Mouse (Mus musculus) bone marrow, adult 2 months (tissue): ENCODE results near the gene Scyl3. TPM values are rescaled to one million over a fixed set of nuclear protein-coding genes. Genes with fewer than 3 reads are reported as not detected.

ENCODE experiments used
- H3K27ac ChIP-seq: fragments of 200-500 bp; 2 replicates; pipeline ENCODE4 v1.5.1; 2012; ENCODE audit warnings: low read depth, mild to moderate bottlenecking, control low read depth, inconsistent platforms, low read length; ENCODE audit not compliant: control insufficient read depth, poor library complexity, insufficient read depth
- H3K4me1 ChIP-seq: fragments of 200-500 bp; 2 replicates; pipeline ENCODE4 v1.6.1; 2011; ENCODE audit warnings: low read length; ENCODE audit not compliant: control insufficient read depth, insufficient read depth
- H3K4me3 ChIP-seq: fragments of 200-500 bp; replicated peaks from 2 replicates; pipeline ENCODE3; 2011; ENCODE audit warnings: mild to moderate bottlenecking, low read depth, low read length, control low read depth; ENCODE audit not compliant: control insufficient read depth
- CTCF ChIP-seq: fragments of 200-500 bp; IDR thresholded peaks from 2 replicates; pipeline ENCODE4 v1.5.1; 2011; ENCODE audit warnings: low read length, control low read depth; ENCODE audit not compliant: control insufficient read depth, insufficient read depth
- POLR2A ChIP-seq: fragments of 200-500 bp; IDR thresholded peaks from 2 replicates; pipeline ENCODE4 v1.6.1; 2011; ENCODE audit warnings: low read depth, mild to moderate bottlenecking, control low read depth, low read length, borderline replicate concordance; ENCODE audit not compliant: control insufficient read depth
- WGBS: fragments of 180-500 bp; shearing (Covaris S2); methylation state at CpG from one replicate; pipeline ENCODE4 v1.1.7; 2018; 5-methylcytosine and 5-hydroxymethylcytosine counted together
- polyA plus RNA-seq: library from polyadenylated mRNA; stranded (reverse); fragments of >200 nt; gene quantifications from 2 replicates; pipeline ENCODE4 v1.2.4, GENCODE M21; 2011; ENCODE audit warnings: low replicate concordance; ENCODE audit not compliant: missing spikeins, insufficient read depth, insufficient read length

Scyl3 gene
- polyA plus RNA-seq, 1 experiment: 6.9 TPM

DNA sequence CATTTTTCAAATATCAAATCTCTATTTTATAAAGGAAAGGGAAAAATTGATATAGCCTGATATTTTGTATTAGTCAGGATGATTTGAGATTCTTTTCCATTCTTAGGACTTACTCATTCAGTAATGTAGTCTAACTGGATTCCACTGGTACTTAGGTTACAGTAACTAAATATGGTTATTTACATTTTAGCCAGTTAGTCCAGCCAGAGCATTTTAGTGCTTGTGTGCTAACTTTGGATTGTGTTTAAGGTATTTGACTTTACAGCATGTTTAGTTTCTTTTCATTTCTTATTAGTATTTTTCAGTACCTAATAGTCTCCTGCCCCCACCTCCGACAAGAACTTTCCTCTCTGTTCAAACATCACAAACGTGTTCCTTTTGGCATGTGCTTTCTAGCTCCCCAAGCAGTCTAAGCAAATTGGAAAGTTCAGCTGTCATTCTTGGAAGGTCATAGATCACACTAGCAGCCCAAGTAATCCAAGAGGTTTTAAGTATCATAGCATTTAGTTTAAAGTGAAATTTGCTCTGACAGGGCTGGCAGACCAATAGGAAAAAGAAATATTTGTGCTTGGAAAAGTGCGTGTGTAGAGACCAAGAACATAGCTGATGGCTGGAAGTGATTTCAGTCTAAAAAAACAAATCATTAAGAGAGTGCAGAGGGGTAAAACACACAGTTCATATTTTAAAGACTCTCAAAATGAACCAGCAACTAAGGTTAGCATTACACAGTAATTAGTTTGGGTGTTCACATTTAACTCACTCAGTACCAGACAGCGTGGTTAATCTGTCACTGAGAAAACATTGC is 21.7 kb upstream of the Scyl3 start:
- 81% methylated on average over 4 of the region's 4 CpGs for WGBS
- Histone ChIP-seq H3K27ac (no peak overlapping the region), H3K4me1 (no peaks in the 10 kb centered on the region), H3K4me3 (no peak overlapping the region)
- TF ChIP-seq CTCF (no peak), POLR2A (no peak)

DNA sequence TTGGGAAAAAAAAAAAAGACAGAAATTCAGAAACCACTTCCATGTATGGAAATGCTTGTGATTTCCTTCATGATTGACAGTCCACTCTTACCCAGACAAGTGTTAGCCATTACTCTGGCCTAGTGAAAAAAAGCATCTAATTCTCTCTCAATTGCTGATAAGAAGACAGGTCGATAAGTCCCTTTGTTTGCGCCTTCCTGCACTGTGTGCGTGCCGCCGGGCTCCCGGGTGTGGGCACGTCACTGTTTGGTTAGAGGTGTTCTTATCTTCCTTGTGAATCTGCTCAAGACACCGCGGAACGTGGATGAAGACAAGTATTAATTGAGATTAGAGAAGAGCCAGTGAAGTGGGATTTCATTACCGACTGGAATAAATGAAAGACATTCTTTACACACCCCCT is 20.5 kb upstream of the Scyl3 start:
- Histone ChIP-seq H3K4me1 (no peaks in the 10 kb centered on the region), H3K27ac (no peak overlapping the region), H3K4me3 (no peak overlapping the region)
- TF ChIP-seq POLR2A: no peak
- no peak for TF ChIP-seq CTCF
- 70% methylated on average over 11 of the region's 11 CpGs for WGBS

- TF ChIP-seq POLR2A (no peak), CTCF (no peak)
- H3K4me3 ChIP-seq: no peak overlapping the region
- H3K27ac ChIP-seq: no peak overlapping the region
- no peaks in the 10 kb centered on the region for H3K4me1 ChIP-seq
- 9% methylated on average over 2 of the region's 2 CpGs for WGBS
These were observed 18.6 kb upstream of the Scyl3 start for GRCm38 (mm10) chr1:163910343-163910742.

DNA sequence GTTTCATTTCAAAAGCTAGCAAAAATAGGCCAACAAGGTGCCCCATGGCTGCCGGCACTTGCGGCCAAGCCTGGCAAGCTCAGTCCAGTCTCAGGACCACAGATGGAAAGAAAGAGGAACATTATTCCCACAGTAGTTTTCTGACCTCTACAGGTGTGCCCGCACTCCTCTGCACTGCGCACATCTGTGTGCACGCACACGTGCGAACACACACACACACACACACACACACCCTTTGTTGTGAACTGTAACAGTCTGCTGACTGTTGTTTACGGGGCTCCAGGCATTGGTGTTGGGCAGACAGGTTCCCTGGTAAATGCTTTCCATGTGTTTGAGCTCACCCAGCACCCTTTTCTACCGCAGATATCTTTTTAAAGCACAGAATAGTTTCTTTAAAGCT is 18.1 kb upstream of the Scyl3 start:
- TF ChIP-seq CTCF (no peak), POLR2A (no peak)
- Histone ChIP-seq H3K4me1 (no peaks in the 10 kb centered on the region), H3K4me3 (no peak overlapping the region), H3K27ac (no peak overlapping the region)
- WGBS: 94% methylated on average over 9 of the region's 9 CpGs

- H3K4me3 ChIP-seq: no peak overlapping the region
- WGBS: 88% methylated on average over 11 of the region's 11 CpGs
These were observed 16.9 kb upstream of the Scyl3 start for GRCm38 (mm10) chr1:163911981-163912380.

DNA sequence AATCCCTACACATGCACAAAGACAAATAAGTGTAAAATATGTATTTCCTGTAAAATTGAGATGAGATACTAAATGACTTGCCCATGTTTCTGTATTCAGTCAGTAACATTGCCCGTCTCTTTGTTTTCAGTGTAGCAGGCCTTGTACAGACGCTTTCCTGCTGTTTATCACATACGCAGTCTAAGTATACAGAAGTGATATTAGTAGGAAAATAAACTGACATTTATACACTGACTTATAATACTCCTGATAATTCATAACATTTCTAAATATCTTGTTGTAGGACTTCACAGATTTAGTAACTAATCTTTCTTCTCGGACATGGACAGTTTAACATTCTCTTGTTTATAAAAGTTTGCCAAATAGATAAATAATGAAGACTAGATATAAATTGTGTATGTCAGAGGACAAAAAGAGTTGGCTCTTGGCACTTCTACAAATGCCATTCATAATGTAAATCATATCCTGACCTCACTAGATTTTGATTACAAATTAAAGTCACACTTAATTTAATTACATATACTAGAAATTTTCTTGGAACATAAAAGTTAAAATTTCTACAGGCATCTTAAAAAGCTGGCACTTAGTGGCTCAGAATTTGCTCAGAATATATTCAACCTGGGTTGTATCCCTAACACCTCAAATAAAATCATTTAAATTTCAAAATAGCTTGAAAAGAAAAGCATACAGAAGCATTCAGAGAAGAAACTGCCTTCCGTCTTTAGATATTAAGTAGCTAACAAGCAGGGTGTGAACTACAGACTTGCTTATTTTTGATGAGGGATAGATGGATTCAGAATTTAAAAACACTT is 11.3 kb upstream of the Scyl3 start:
- TF ChIP-seq POLR2A (no peak), CTCF (no peak)
- WGBS: 89% methylated on average over 5 of the region's 5 CpGs
- Histone ChIP-seq H3K4me1 (no peaks in the 10 kb centered on the region), H3K27ac (no peak overlapping the region), H3K4me3 (no peak overlapping the region)

More at GRCm38 (mm10) chr1:163911981-163912380, 16.9 kb upstream of the Scyl3 start:
- TF ChIP-seq CTCF: no peak
- TF ChIP-seq POLR2A: no peak
- Histone ChIP-seq H3K27ac (no peak overlapping the region), H3K4me1 (no peaks in the 10 kb centered on the region)

DNA sequence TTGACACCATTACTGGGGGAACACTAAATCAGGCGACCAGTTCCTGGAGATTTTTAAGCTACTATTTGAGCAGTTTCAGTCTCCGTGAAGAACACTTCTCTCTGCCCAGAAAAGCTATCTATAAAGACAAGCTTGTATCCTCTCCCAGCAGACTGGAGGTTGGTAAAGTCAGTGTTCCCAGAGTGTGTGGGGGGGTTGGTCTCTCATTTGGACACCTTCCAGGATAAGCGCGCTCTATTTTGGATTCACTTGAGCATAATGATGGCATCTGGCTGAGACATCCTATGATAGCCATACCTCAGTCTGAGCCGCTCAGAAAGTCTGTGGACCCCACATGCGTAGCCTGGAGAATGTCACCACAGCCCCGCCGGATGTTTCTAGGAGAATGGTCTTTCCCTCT is 4.8 kb upstream of the Scyl3 start:
- Histone ChIP-seq H3K4me1 (no peaks in the 10 kb centered on the region; the same call in 1 of the 2 replicates), H3K4me3 (no peak overlapping the region), H3K27ac (no peak overlapping the region)
- WGBS: 88% methylated on average over 8 of the region's 8 CpGs
- TF ChIP-seq CTCF: no peak
- TF ChIP-seq POLR2A: no peak

DNA sequence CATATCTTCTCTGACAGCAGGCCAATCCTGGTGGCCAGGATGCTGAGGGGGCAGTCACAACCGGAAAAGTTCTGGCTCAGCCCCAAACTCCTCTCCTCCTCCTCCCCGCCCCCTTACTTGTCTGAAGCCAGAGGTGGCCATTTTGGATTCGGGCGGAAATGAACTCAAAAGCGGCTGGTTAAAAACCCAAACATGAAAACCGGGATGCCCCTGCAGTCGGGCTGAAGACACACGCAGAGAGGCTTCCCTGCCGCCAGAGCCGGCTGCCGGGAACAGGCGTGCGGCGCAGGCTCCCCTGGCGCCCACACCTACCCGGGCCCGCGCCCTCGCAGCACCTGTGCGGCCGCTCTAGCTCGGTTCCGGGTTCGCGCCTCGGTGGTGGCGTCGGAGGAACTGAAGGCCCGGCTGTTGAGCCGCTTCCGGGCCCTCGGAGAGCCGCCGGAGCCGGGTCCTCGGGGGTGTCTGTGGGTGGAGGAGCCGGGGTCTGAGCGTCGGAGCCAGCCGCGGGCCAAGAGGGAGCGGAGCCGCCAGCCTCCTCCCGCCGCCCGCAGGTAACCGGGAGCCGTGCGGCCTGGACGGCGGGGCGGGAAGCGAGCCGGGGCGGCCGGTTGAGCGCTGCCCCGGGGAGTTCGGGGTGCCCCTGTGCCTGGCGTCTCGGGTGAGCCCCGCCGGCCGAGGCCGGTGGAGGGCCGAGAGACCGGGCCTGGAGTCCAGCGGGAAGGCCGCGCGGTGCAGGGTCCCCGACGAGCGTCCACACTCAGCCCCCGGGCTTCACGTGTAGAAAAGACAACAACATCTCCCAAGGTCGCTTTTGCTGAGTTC is 947 bp downstream of the Scyl3 start:
- under 1% methylated on average over 77 of the region's 77 CpGs for WGBS
- Histone ChIP-seq H3K4me3 (peak overlapping the region; percentile 100), H3K4me1 (no peaks in the 10 kb centered on the region; the same call in 1 of the 2 replicates), H3K27ac (peak overlapping the region; percentile 84)
- TF ChIP-seq POLR2A (peak; percentile 38; the same call in 1 of the 2 replicates), CTCF (no peak)

DNA sequence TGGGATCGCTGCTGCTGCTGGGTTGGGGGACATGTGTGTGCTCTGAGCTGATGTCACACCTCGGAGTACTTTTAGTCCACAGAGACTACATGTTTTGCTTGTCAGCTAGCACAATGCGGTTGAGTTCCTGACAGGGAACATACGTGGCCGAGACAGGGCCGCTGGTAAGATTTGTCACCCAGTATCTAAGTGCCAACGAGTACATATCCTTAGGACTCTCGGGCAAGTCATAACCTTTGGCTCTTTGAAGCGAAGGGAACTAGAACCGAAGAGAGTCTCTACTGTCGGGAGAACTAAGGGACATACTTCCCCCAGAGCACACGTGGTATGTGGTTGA is 1.5 kb downstream of the Scyl3 start:
- no peaks in the 10 kb centered on the region; the same call in 1 of the 2 replicates for H3K4me1 ChIP-seq
- peak overlapping the region; percentile 100 for H3K4me3 ChIP-seq
- TF ChIP-seq CTCF (no peak), POLR2A (no peak)
- WGBS: under 1% methylated on average over 12 of the region's 12 CpGs
- peak overlapping the region; percentile 84; the same call in 1 of the 2 replicates for H3K27ac ChIP-seq
